Mouse (Mus musculus): ENCODE measurements at regions not wholly inside any gene's neighbourhood (a gene's known extent, or its start where the extent isn't known, plus 50 kb on each side); places are given as distances from the start of the nearest gene placed in this dataset.

- TF ChIP-seq EP300 (IDR thresholded peaks at IDR 0.05) (no peak), CTCF (IDR thresholded peaks at IDR 0.05) (no peak)
Observed at GRCm38 (mm10) chr1:142042751-142043150, 1597.7 kb upstream of the B3galt2 start.
